Mouse (Mus musculus) ES-E14 (cell line): ENCODE results near the gene Klrk1.

ENCODE experiments used
- CHD2 ChIP-seq: IDR thresholded peaks from 2 replicates; pipeline ENCODE4 v1.6.1; 2014; ENCODE audit warnings: mild to moderate bottlenecking, low read depth, low read length, inconsistent platforms
- HCFC1 ChIP-seq: IDR thresholded peaks from 2 replicates; pipeline ENCODE4 v1.6.1; 2012; ENCODE audit warnings: low read length, inconsistent platforms, borderline replicate concordance; ENCODE audit not compliant: insufficient read depth

- TF ChIP-seq CHD2 (no peak), HCFC1 (no peak)
Measured at GRCm38 (mm10) chr6:129565257-129565656, 58.4 kb downstream of the Klrk1 start.
